Mouse (Mus musculus): Measurements from ENCODE around the gene Ppp2r5c.

- TF ChIP-seq POLR2AphosphoS2 (IDR thresholded peaks at IDR 0.05; ENCODE audit: low read length), result no peak
- no peak for TF ChIP-seq POLR2A (IDR thresholded peaks at IDR 0.05; ENCODE audit: control insufficient read depth in 1 of 2, insufficient read depth in 1 of 2, low read depth in 1 of 2, low read length in 2 of 2, poor library complexity in 1 of 2)
- no peak for TF ChIP-seq TBP (IDR thresholded peaks at IDR 0.05; ENCODE audit: low read depth, low read length)
- no peak for TF ChIP-seq CHD2 (IDR thresholded peaks at IDR 0.05; ENCODE audit: low read length)
- no peak for TF ChIP-seq CTCF (IDR thresholded peaks at IDR 0.05 in 2 of 3, conservative IDR thresholded peaks at IDR 0.05 in 1 of 3; ENCODE audit: control insufficient read depth in 1 of 3, insufficient read depth in 1 of 3, low read depth in 2 of 3, low read length in 3 of 3, poor library complexity in 1 of 3, severe bottlenecking in 1 of 3)
- no peak for TF ChIP-seq EP300 (IDR thresholded peaks at IDR 0.05; ENCODE audit: low read depth in 1 of 2, low read length in 2 of 2)
- no peak for TF ChIP-seq MEF2A (IDR thresholded peaks at IDR 0.05; ENCODE audit: extremely low read depth, insufficient replicate concordance, low read depth, low read length, poor library complexity, severe bottlenecking)
- no peak for TF ChIP-seq NRF1 (IDR thresholded peaks at IDR 0.05; ENCODE audit: insufficient read depth, low read depth, low read length, poor library complexity, severe bottlenecking)
- no peak for TF ChIP-seq MAX (IDR thresholded peaks at IDR 0.05; ENCODE audit: low read length)
- no peak for TF ChIP-seq USF2 (IDR thresholded peaks at IDR 0.05; ENCODE audit: borderline replicate concordance in 1 of 2, insufficient read depth in 1 of 2, low read depth in 1 of 2, low read length in 2 of 2)
- TF ChIP-seq SMC3 (IDR thresholded peaks at IDR 0.05; ENCODE audit: low read depth, low read length), result no peak
- TF ChIP-seq HCFC1 (IDR thresholded peaks at IDR 0.05; ENCODE audit: low read depth, low read length), result no peak
Observed at GRCm38 (mm10) chr12:110555536-110556240, 108.8 kb downstream of the Ppp2r5c start.

Data from MEL (cell line).